Mouse (Mus musculus) frontal cortex, postnatal 36 days (tissue): ENCODE results near the gene Nsmf.
A peak's percentile ranks its signal among the peaks of the same experiment; 100 is the strongest.

ENCODE experiments used
- DNase-seq, 2 experiments: peaks; one replicate each; pipeline ENCODE4 v3.0.0; 2022; ENCODE audit warnings: low spot score in 2 of 2

The Nsmf gene

GRCm38 (mm10) chr2:25054221-25055067, at the start of gene Nsmf:
Nsmf (plus strand) TSS chr2:25054355.
- DNase-seq, result peak; percentile 86 to 90

DNA sequence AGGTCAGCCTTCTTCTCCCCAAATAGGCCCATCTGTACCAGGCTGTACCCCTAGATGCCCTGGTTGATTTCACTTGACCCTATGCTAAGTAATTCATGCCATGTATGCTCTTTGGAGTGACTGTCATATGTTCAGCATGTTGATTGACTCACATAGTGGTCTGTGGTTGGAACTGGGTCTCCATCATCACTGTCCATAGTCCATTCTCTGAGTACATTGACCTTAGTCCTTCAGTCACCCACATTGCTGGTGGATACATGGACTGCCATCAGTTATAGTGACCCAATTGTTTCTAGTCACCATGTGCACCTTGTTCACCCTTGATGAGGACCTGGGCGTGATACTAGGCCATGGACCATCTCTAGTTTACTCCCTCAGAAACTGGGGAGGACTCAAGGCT, 47.4 kb upstream of the Nsmf start:
- no peak for DNase-seq

- DNase-seq, result no peak
These were observed 45.9 kb upstream of the Nsmf start for GRCm38 (mm10) chr2:25008250-25008649.

- DNase-seq, result no peak
These were observed 31.5 kb upstream of the Nsmf start for GRCm38 (mm10) chr2:25022678-25023077.

DNA sequence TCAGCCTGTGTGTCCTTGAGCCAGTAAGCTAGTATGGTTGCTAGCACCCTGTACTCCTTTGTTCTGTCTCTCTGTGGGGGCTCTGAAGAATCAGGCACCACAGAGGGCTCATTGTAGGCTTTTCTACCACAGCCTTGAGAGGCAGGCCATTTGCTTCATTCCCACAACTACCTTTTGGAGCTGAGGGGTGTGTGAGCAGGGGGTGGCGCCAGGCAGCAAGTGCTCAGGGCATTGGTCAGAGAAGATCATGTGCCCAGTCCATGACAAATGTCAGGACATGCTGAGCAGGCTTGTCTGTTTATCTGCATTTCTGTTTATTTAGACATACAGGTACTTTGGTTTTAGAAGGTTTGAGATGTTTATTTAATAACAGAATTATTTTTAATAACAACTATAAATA, 29.0 kb upstream of the Nsmf start:
- DNase-seq, result no peak

GRCm38 (mm10) chr2:25034994-25035393, 19.2 kb upstream of the Nsmf start:
- no peak for DNase-seq

- DNase-seq, result no peak
These were observed 14.1 kb upstream of the Nsmf start for GRCm38 (mm10) chr2:25040089-25040488.

DNA sequence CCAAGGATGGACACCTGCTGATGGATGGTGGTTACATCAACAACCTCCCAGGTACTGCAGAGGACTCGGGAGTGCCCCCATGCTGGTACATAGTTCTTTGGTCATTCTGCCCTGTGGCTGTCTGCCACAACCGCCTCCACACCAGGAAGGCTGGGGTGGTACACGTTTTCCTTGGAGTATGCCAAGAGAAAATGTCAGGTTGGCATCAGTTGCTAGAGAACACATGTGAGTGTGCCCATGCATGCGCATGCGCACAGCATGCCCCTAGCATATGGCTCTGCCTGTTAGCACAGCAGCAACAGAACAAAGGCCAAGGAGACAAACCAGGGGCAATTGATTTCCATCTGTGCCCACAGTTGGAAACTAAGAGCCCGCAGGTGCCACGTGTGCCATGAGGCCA, 3.2 kb upstream of the Nsmf start:
- DNase-seq, result peak; percentile 59 to 67

DNA sequence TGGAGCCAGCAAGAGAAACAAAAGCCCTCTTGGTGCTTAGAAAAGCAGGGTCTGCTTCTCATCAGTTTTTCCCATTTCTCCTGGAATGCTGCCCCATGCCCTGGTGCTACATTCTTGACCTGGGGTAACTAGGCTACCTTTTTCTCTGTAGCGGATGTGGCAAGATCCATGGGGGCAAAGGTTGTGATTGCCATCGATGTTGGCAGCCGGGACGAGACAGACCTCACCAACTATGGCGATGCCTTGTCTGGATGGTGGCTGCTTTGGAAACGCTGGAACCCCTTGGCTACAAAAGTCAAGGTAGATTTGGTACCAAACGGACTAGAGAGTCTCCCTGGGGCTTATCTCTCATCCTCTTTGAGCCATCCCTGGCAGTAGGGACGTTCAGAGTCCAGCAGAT, 2.7 kb upstream of the Nsmf start:
- no peak for DNase-seq

DNA sequence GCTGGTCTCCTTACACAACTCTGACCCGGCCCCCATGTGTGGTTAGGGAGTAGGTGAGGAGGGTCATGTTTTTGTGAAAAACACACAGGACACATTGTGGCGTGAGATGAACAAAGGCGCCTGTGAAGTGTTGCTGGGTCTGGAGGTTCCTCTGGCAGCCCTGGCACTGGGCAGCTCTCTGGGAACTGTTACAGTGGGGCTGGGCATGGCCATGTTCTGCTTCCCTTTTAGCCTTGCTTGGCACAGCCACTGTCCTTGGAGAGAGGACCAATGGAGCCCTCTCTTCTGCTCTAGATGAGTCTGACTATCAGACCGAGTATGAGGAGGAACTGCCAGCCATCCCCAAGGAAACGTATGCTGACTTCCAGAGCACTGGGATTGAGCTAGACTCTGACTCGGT, 1.1 kb upstream of the Nsmf start:
- no peak for DNase-seq

DNA sequence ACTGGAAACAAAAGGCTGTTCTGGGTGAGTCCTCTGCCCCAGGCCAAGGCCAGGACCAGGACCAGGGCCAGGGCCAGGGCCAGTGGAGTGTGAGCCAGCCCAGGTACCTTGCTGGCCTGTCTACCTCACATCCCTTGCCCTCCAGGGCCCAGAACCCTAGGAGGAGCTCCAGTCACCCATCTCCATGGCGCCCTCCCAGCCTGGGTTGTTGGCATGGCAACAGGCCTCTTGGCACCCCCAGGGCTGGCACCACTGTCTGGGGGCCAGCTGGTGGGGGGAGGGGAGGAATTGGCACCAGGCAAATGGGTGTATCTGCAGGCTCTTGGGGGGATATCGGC, 882 bp downstream of the Nsmf start:
- peak; percentile 68 to 76 for DNase-seq

DNA sequence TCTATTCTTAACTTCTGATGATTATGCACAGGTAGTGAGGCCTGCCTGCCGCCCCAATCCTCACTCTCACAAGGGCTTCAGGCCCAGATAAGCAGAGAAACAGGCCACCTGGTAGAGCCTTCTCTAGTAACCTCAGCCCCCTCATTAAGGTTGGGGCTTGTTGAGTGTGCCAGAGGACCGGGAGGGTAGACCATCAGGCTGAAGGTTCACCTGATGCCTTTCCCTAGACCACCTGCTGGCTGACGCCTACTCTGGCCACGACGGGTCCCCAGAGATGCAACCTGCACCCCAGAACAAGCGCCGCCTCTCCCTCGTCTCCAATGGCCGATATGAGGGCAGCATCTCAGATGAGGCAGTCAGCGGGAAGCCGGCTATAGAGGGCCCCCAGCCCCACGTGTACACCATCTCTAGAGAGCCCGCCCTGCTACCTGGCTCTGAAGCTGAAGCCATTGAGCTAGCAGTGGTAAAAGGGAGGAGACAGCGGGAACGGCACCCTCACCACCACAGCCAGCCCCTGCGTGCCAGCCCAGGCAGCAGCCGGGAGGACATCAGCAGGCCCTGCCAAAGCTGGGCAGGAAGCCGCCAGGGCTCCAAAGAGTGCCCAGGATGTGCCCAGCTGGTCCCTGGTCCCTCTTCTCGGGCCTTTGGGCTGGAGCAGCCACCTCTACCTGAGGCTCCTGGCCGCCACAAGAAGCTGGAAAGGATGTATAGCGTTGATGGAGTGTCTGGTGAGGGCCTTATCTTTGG, 1.4 kb downstream of the Nsmf start:
- no peak for DNase-seq

DNA sequence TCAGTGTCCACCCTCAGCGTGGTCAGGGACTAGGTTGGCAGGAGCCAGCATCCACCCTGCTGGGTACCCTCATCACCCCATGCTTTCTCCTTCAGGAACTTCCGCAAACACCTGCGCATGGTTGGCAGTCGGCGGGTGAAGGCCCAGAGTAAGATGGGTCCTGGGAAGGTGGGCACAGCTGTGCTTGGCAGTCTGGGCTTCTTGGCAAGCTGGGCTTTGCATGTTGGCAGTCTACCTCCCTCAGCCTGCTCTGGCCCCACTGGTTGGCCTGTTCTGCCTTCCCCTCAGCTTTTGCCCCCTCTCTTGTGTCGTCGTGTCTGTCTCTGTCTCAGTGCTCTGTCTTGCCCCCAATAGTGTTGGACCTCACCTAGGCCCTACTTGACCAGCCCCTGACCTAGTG, 4.8 kb downstream of the Nsmf start:
- no peak for DNase-seq

DNA sequence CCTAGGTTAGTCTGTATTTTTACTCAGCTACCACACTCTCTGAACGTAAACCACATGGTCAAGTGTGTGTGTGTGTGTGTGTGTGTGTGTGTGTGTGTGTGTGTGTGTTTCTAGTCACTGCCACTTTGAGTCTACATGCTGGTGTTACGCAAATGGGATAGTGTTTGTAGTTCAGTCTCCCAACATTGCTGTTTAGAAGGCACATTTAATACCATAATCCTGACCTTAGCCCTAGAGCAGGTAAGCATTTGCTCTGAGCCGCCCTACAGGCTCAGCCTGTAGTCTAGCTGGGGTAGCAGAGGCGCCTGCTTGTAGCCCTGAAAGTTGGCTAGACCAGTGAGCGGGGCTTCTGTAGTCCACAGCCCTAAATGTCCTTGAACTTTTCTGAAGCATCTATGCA, 9.4 kb downstream of the Nsmf start:
- DNase-seq, result no peak

GRCm38 (mm10) chr2:25064285-25064684, 10.1 kb downstream of the Nsmf start:
- DNase-seq, result no peak

DNA sequence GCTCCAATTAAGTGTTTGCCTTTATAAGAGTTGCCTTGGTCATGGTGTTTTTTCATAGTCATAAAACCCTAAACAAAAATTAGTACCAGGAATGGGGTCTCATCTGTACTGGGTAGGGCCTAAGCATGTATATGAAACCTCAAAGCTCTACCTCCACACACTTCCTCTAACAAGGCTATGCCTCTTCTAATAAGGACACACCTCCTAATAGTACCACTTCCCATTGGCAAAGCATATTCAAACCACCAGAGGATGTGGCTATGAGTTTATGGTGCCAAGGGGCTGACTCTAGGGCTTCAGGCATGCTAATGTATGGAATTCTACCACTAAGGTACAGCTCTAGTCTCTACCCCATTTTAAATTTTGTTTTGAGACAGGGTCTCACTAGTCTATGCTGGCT, 11.4 kb downstream of the Nsmf start:
- no peak for DNase-seq

- no peak for DNase-seq
These were observed 12.4 kb downstream of the Nsmf start for GRCm38 (mm10) chr2:25066552-25066951.

DNA sequence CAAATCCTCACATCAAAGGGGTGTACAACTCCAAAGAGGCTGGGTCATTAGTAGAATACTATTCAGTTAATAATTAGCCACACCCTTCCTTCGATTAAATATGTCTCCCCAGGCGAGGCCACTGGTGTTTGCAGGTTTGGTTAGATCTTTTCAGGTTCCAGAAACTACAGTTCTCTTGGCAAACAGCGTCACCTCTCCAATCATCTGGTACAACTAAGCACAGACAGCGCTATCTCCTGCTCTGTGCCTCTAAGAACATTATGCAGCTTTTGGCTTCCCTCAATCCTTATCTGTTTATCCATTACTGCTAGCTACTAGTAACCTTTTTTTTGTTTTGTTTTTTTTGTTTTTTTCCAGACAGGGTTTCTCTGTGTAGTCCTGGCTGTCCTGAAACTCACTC, 15.4 kb downstream of the Nsmf start:
- no peak for DNase-seq

DNA sequence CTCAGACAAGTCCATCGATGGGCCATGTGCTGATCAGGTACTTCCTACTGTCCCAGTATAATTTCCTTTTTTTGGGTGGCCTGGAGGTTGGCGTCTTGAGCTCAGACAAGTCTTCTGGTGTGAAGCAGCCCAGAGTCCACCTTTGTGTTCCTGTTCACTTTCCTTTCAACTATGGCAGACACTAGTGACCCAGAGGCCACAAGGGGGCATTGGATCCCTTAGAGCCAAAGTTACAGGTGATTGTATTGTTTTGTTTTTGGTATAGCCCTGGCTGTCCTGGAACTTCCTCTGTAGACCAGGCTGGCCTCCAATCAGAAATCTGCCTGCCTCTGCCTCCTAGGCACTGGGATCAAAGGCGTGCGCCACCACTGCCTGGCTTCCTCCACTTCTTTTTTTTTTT, 18.2 kb downstream of the Nsmf start:
- no peak for DNase-seq

- no peak for DNase-seq
These were observed 21.4 kb downstream of the Nsmf start for GRCm38 (mm10) chr2:25075506-25075905.

- no peak for DNase-seq
These were observed 24.8 kb downstream of the Nsmf start for GRCm38 (mm10) chr2:25078967-25079366.

DNA sequence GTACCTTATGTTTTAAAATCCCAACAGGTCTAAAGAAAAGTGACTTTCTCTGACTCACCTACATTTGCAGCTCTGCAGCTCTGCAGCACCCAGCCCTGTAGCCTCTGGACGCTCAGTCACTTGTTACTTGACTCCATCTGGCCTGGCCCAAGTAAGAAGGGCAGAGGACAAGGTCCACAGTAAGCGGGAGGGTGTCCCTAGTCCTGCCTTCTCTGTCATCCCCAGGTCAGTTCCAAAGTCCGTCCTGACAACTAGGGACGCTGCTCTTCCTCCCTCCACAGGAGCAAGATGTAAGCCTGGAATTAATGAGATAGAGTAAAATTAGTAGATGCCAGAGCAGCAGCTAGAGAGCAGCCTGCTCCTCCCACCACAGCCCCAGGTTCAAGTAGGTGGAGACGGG, 25.9 kb downstream of the Nsmf start, which contains the start of gene Entpd8:
TSS of gene Entpd8 (plus strand) at position 229 of the 400 bp plus-strand sequence.
- DNase-seq, result no peak

DNA sequence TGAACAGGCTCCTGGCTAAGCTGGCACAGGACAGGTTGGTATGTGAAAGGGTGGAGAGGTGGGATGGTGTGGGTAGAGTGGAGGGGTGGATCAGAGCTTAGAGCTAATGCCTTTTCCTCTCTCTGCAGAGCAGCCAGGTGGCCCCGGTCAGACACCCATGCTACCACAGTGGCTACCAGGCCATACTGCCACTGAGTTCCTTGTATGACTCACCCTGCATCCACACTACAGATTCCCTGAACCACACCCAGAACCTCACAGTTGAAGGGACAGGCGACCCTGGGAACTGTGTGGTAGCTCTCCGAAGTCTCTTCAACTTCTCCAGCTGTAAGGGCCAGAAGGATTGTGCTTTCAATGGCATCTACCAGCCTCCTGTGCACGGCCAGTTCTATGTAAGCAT, 29.5 kb downstream of the Nsmf start:
- no peak for DNase-seq
